Mouse (Mus musculus): Measurements from ENCODE around the gene Apopt1. TPM values are rescaled to one million over a fixed set of nuclear protein-coding genes. Genes with fewer than 3 reads are reported as not detected.

Gene Apopt1
- total RNA-seq, 2 experiments from 2014 or later = 37.9 to 38.6 TPM

GRCm38 (mm10) chr12:111677882-111678669 is 35.0 kb upstream of the Apopt1 start, which contains the start of gene Trmt61a:
Trmt61a (plus strand) TSS chr12:111678105.
- DNase-seq (ENCODE audit: extremely low spot score in 1 of 2, low spot score in 2 of 2) = peak; percentile 88 to 95
- intact Hi-C loops (cut with DNase I) = no loop called here

DNA sequence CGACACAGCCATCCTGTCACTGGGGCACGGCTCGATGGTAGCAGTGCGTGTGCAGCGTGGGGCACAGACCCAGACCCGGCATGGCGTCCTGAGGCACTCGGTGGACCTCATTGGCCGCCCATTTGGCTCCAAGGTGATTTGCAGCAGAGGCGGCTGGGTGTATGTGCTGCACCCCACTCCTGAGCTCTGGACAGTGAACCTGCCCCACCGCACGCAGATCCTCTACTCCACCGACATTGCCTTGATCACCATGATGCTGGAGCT is 34.5 kb upstream of the Apopt1 start:
- DNase-seq (ENCODE audit: extremely low spot score in 1 of 2, low spot score in 2 of 2) = no peak
- intact Hi-C loops (cut with DNase I) = no loop called here

DNA sequence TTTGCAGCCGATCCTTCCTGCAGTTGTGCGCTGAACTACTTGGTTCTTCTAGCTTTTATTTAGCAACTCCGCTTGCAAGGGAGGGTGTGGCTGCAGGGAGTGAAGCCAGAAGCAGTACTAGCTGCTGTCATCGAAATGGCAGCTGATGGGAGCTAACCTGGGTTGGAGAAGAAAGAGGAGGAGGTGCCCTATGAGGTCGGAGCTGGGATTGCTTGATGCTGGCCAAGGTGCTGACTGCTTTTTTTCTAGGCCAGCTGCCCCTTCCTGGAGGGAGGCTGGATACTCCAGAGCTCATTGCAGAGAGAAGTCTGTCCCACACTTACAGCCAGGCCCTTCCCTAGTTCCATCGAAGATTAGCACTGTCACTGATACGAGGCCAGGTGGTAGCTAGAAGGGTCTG is 34.1 kb upstream of the Apopt1 start:
- DNase-seq (ENCODE audit: extremely low spot score in 1 of 2, low spot score in 2 of 2) = no peak
- intact Hi-C loops (cut with DNase I) = no loop called here

- intact Hi-C loops (cut with DNase I) = no loop called here
- peak in 1 of 2 experiments; percentile 22 for DNase-seq (ENCODE audit: extremely low spot score in 1 of 2, low spot score in 2 of 2)
Observed at GRCm38 (mm10) chr12:111680661-111681060, 32.4 kb upstream of the Apopt1 start.

GRCm38 (mm10) chr12:111681305-111681704 is 31.8 kb upstream of the Apopt1 start:
- peak in 1 of 2 experiments; percentile 25 for DNase-seq (ENCODE audit: extremely low spot score in 1 of 2, low spot score in 2 of 2)
- intact Hi-C loops (cut with DNase I) = no loop called here

GRCm38 (mm10) chr12:111682003-111682402 is 31.1 kb upstream of the Apopt1 start:
- DNase-seq (ENCODE audit: extremely low spot score in 1 of 2, low spot score in 2 of 2) = peak in 1 of 2 experiments; percentile 24
- intact Hi-C loops (cut with DNase I) = no loop called here

DNA sequence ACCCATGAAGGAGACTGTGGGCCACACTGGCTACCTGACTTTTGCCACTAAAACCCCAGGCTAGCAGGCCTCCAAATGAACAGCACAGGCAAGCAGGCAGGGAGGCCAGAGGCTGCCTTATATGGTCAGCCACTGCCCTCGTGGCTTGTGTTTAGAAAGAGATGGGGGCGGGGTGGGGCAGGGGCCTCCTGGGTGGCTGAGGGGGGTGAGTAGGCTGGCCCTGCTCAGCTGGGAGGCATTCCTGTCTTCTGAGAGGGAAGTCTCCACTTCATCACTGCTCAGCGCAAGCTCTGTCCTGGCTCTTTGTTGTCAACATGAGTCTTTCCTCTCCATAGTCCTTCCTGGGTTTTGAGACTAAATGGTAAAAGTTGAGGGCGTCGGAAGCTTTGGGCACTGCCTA is 30.3 kb upstream of the Apopt1 start:
- DNase-seq (ENCODE audit: extremely low spot score in 1 of 2, low spot score in 2 of 2) = peak in 1 of 2 experiments; percentile 47
- intact Hi-C loops (cut with DNase I) = no loop called here

DNA sequence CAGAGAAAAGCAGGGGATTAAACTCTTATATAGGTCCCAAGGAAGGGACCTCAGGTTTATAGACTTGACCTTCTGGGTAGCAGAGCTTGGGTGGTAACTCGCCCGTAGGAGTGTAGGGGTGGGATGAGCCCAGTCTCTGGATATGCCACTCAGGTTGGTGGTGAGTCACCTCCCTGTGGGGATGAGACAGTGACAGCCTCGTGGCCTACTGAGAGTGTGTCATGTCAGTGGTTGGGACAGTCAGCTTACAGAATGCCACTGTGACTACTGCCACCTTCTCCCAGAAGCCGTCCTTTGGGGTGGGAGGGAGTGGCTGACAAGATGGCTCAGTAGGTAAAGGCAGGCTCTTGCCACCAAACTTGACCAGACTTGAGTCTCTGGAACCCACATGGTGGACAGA is 26.7 kb upstream of the Apopt1 start:
- DNase-seq (ENCODE audit: extremely low spot score in 1 of 2, low spot score in 2 of 2) = peak in 1 of 2 experiments; percentile 20
- intact Hi-C loops (cut with DNase I) = no loop called here

DNA sequence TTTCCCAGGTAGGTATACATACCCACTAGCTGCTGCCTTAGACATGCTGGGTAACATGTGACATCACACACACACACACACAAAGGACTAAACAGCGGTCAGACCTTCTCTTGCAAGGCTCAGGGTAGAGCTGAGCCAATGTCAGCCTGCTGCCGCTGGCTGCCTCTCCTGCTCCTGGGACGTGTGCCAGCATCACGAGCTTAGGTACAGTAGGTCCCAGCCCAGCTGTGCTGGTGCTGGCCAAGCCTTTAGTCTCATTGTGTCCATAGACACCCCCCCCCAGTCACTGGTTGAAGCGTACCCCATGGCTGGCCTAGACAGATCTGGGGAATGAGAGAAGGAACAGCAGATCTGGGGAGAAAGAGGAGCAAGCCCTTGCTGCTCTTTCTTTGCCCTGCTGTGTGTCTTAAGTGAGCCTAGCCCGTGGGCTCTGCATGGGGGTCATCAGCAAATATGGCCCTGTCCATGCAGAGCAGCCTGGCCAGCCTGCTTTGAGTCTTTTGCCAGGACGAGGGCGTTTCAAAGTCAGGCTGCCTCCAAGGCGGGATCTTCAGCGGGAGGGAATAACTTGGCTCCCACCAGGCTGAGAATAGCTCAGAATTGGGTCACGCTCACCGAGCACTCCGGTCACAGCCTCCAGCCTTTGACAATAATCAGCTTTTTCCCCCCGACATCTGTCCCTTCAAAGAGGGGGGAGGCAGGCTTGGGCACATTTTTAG is 25.6 kb upstream of the Apopt1 start:
- intact Hi-C loops (cut with DNase I) = no loop called here
- peak in 1 of 2 experiments; percentile 87 for DNase-seq (ENCODE audit: extremely low spot score in 1 of 2, low spot score in 2 of 2)

- intact Hi-C loops (cut with DNase I) = no loop called here
- peak in 1 of 2 experiments; percentile 52 for DNase-seq (ENCODE audit: extremely low spot score in 1 of 2, low spot score in 2 of 2)
Observed at GRCm38 (mm10) chr12:111688069-111688428, 25.0 kb upstream of the Apopt1 start.

- intact Hi-C loops (cut with DNase I) = no loop called here
- peak in 1 of 2 experiments; percentile 49 for DNase-seq (ENCODE audit: extremely low spot score in 1 of 2, low spot score in 2 of 2)
Observed at GRCm38 (mm10) chr12:111689426-111689825, 23.6 kb upstream of the Apopt1 start.

DNA sequence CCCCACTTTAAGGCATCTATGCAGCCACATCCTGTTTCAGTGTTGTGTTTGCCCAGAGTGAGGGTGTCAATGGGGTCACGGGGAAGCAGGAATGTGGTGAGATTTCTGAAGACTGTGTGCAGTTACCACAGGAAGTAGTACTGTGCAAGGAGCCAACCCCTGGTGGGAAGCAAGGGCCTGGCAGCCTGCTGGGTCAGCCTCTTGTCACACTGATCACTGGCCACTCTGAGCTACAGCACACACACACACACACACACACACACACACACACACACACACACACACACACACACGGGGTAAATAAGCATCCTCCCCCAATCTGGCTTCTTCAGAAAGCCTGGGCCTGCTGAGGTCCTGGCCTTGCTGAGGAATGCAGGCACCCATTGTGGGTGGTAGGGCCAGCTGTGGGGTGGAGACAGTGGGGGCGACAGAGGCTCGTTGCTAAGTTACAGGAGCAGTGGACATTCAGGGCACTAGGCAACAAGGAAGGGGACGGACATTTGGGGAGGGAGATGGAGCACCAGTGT is 21.7 kb upstream of the Apopt1 start:
- peak in 1 of 2 experiments; percentile 86 for DNase-seq (ENCODE audit: extremely low spot score in 1 of 2, low spot score in 2 of 2)
- intact Hi-C loops (cut with DNase I) = no loop called here

GRCm38 (mm10) chr12:111692899-111693298 is 20.2 kb upstream of the Apopt1 start:
- DNase-seq (ENCODE audit: extremely low spot score in 1 of 2, low spot score in 2 of 2) = no peak
- intact Hi-C loops (cut with DNase I) = no loop called here

- intact Hi-C loops (cut with DNase I) = no loop called here
- peak; percentile 77 to 85 for DNase-seq (ENCODE audit: extremely low spot score in 1 of 2, low spot score in 2 of 2)
Observed at GRCm38 (mm10) chr12:111693341-111694270, 19.5 kb upstream of the Apopt1 start.

GRCm38 (mm10) chr12:111694271-111694781 is 18.7 kb upstream of the Apopt1 start:
- peak in 1 of 2 experiments; percentile 66 for DNase-seq (ENCODE audit: extremely low spot score in 1 of 2, low spot score in 2 of 2)
- intact Hi-C loops (cut with DNase I) = no loop called here

DNA sequence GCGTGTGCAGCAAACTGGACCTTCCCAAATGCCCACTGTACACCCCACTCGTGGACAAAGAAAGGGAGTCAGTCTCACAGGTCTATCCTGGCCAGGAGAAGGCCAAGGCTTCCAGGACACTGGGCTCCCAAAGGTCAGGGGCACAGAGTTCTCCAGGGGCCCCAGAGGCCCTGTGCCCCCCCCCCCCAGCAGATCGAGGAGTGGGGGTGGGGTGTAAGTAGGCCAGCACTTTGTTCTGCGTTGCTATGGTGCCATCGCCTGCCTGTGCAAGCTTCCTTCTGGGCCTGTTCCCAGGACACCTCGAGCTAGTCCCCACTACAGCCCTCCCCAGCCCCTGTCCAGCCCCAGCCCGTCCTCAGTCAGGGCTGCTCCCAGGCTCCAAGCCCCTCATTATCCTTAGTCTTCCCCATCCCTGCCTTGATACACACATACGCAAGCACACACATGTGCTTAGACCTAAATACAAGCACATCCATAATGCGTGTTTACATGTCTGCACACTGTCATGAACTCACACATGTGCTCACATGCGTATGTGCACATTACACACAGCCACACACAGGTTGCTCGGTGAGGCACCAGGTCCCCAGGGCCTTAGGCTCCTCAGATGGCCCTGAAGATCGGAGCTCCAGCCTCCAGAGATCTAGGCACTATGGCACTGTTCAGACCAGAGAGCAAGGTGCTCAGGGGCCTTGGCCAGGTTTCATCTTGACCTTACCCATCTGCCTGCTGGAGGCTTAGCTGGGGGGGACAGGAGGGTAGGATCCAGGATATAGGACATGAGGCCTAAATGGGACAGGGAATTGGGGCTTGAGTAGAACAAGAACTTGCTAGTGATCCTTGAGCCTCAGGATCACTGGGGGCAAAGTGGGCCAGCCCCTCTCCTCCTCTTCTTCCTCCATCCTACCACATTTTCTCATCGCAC is 17.9 kb upstream of the Apopt1 start:
- peak; percentile 75 to 80 for DNase-seq (ENCODE audit: extremely low spot score in 1 of 2, low spot score in 2 of 2)

GRCm38 (mm10) chr12:111696239-111696638 is 16.8 kb upstream of the Apopt1 start:
- DNase-seq (ENCODE audit: extremely low spot score in 1 of 2, low spot score in 2 of 2) = peak; percentile 71 to 81
- intact Hi-C loops (cut with DNase I) = loop anchor here (1.0 to 5.0 kb wide), 2 partner anchors 28 to 44 kb away; no protein-coding TSS in a partner anchor

More for the DNA sequence above, 17.9 kb upstream of the Apopt1 start:
- intact Hi-C loops (cut with DNase I) = loop anchor here (5.0 kb wide), 1 partner anchor 43 kb away; no protein-coding TSS in a partner anchor
